Mouse (Mus musculus) midbrain, embryonic 13.5 days (tissue): ENCODE results near the gene Rspo1. TPM values are rescaled to one million over a fixed set of nuclear protein-coding genes. Genes with fewer than 3 reads are reported as not detected.
A peak's percentile ranks its signal among the peaks of the same experiment; 100 is the strongest.

ENCODE experiments used
- ATAC-seq: fragments of 200-750 bp; cut with Nextera tagmentation; 2 replicates; pipeline ENCODE4 v1.8.0; 2017; ENCODE audit warnings: mild to moderate bottlenecking, moderate TSS enrichment, moderate library complexity
- H3K27ac ChIP-seq: fragments of 300-500 bp; sonication (generic); 2 replicates; pipeline ENCODE4 v1.5.1; 2015; ENCODE audit warnings: inconsistent platforms, mild to moderate bottlenecking, moderate library complexity
- H3K27me3 ChIP-seq: fragments of 300-500 bp; sonication (generic); 2 replicates; pipeline ENCODE4 v1.6.1; 2015; ENCODE audit warnings: mild to moderate bottlenecking, inconsistent platforms
- H3K36me3 ChIP-seq: fragments of 300-500 bp; sonication (generic); 2 replicates; pipeline ENCODE4 v1.6.1; 2015; ENCODE audit warnings: mild to moderate bottlenecking, inconsistent platforms
- H3K4me1 ChIP-seq: fragments of 300-500 bp; sonication (generic); replicated peaks from 2 replicates; pipeline ENCODE4 v1.6.1; 2015; ENCODE audit warnings: inconsistent platforms
- H3K4me2 ChIP-seq: fragments of 300-500 bp; sonication (generic); replicated peaks from 2 replicates; pipeline ENCODE4 v1.6.1; 2015; ENCODE audit warnings: moderate library complexity, mild to moderate bottlenecking, inconsistent platforms
- H3K4me3 ChIP-seq: fragments of 300-500 bp; sonication (generic); replicated peaks from 2 replicates; pipeline ENCODE4 v1.5.1; 2015; ENCODE audit warnings: mild to moderate bottlenecking, inconsistent platforms
- H3K9ac ChIP-seq: fragments of 300-500 bp; sonication (generic); replicated peaks from 2 replicates; pipeline ENCODE4 v1.6.1; 2015; ENCODE audit warnings: mild to moderate bottlenecking, inconsistent platforms
- H3K9me3 ChIP-seq: fragments of 300-500 bp; sonication (generic); 2 replicates; pipeline ENCODE4 v1.6.1; 2016; ENCODE audit warnings: mild to moderate bottlenecking, inconsistent platforms
- WGBS: fragments of 180-500 bp; shearing (Covaris S2); methylation state at CpG from one replicate; pipeline ENCODE4 v1.1.7; 2015; 5-methylcytosine and 5-hydroxymethylcytosine counted together
- polyA plus RNA-seq: library from polyadenylated mRNA; unstranded; fragments of >200 nt; fragmentation: Nextera tagmentation; extraction: Ambion mirVana; gene quantifications from 2 replicates; pipeline ENCODE4 v1.2.1, GENCODE M21; 2015

Rspo1 gene
- polyA plus RNA-seq, 1 experiment from 2014 or later: 7.6 TPM

GRCm38 (mm10) chr4:124983893-124984526 lies 2.2 kb upstream of the Rspo1 start:
- H3K9me3 ChIP-seq: no peaks in the 10 kb centered on the region
- H3K27me3 ChIP-seq: peaks cover 72% of the 10 kb centered on the region
- H3K36me3 ChIP-seq: no peaks in the 10 kb centered on the region
- WGBS: 21% methylated on average over 9 of the region's 9 CpGs
- H3K4me3 ChIP-seq: no peak overlapping the region
- no peak for ATAC-seq
- no peak overlapping the region for H3K9ac ChIP-seq
- H3K27ac ChIP-seq: no peak overlapping the region
- peaks cover 35% of the 10 kb centered on the region for H3K4me1 ChIP-seq
- no peak overlapping the region for H3K4me2 ChIP-seq

GRCm38 (mm10) chr4:124984871-124985670 lies 1.2 kb upstream of the Rspo1 start:
- H3K4me3 ChIP-seq: no peak overlapping the region
- ATAC-seq: no peak
- no peak overlapping the region for H3K27ac ChIP-seq
- H3K4me1 ChIP-seq: peaks cover 38% of the 10 kb centered on the region
- 6% methylated on average over 18 of the region's 18 CpGs for WGBS
- peaks cover 82% of the 10 kb centered on the region for H3K27me3 ChIP-seq
- H3K36me3 ChIP-seq: no peaks in the 10 kb centered on the region
- H3K9ac ChIP-seq: no peak overlapping the region
- no peaks in the 10 kb centered on the region for H3K9me3 ChIP-seq
- 0 out of 2 replicates have a peak overlapping the region, but pooled peaks have one; percentile 3 for H3K4me2 ChIP-seq

- peak overlapping the region; percentile 58 for H3K4me2 ChIP-seq
- peaks cover 53% of the 10 kb centered on the region for H3K4me1 ChIP-seq
- peak overlapping the region; percentile 55 for H3K9ac ChIP-seq
- H3K9me3 ChIP-seq: no peaks in the 10 kb centered on the region
- no peak overlapping the region for H3K27ac ChIP-seq
- WGBS: 3% methylated on average over 51 of the region's 51 CpGs
- peak overlapping the region; percentile 42 for H3K4me3 ChIP-seq
- H3K36me3 ChIP-seq: no peaks in the 10 kb centered on the region
- ATAC-seq: 0 out of 2 replicates have a peak, but pooled peaks have one; percentile 8
- H3K27me3 ChIP-seq: peaks cover 97% of the 10 kb centered on the region
Measured at GRCm38 (mm10) chr4:124986739-124987710, 795 bp downstream of the Rspo1 start.

GRCm38 (mm10) chr4:124987711-124988097 lies 1.5 kb downstream of the Rspo1 start:
- Histone ChIP-seq H3K4me3 (no peak overlapping the region), H3K9me3 (no peaks in the 10 kb centered on the region), H3K27ac (no peak overlapping the region), H3K36me3 (no peaks in the 10 kb centered on the region), H3K4me1 (peaks cover 53% of the 10 kb centered on the region), H3K4me2 (peak overlapping the region; percentile 19; the same call in 1 of the 2 replicates), H3K9ac (no peak overlapping the region), H3K27me3 (peaks cover 90% of the 10 kb centered on the region)
- WGBS: 5% methylated on average over 10 of the region's 10 CpGs
- ATAC-seq: no peak

DNA sequence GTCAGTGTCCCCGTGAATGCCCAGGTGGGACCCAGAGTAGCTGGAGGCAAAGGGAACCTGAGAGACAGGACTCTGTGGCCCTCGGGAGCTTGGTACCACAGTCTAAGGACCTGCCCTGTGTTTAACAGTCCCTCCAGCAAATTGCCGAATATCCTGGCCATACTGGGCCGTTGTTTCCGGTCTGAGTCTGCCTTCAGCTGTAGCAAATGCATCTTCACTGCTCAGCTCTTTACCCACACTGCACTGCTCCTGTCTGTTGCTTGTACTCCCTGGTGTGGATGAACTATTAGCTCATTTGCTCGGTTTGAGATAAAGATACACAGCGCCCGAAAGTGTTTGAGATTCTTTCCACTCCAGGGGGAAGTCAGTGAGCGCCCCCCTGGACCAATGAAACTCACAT lies 2.2 kb downstream of the Rspo1 start:
- Histone ChIP-seq H3K4me1 (peaks cover 53% of the 10 kb centered on the region), H3K9me3 (no peaks in the 10 kb centered on the region), H3K4me3 (no peak overlapping the region), H3K4me2 (peak overlapping the region; percentile 12; the same call in 1 of the 2 replicates), H3K9ac (no peak overlapping the region), H3K27ac (no peak overlapping the region), H3K27me3 (peaks cover 84% of the 10 kb centered on the region), H3K36me3 (no peaks in the 10 kb centered on the region)
- WGBS: 22% methylated on average over 9 of the region's 9 CpGs
- no peak for ATAC-seq

DNA sequence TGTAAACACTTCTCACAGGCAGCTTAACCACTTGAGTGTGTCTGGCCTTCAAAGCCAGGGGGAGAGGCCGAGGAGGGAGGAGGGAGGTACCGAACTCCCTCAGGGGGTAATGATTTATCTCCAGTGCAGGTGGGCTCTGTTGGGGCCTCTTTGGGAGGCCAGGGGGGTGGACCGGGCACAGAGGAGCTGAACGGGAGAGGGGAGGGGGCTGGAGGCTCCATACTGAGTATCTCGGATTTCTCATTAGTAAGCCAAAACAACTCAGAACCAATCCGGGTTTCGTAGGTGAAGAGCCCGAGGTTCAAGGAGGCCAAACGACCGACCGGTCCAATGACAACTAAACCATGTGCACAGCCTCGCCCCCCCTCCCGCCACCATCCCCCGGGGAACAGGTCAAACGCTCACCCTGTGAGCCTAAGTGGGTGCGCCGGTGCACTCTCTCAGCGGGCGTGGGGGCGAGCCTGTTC lies 3.6 kb downstream of the Rspo1 start:
- H3K27me3 ChIP-seq: peaks cover 69% of the 10 kb centered on the region
- peak overlapping the region; percentile 52; the same call in 1 of the 2 replicates for H3K9ac ChIP-seq
- H3K9me3 ChIP-seq: no peaks in the 10 kb centered on the region
- H3K36me3 ChIP-seq: no peaks in the 10 kb centered on the region
- H3K4me2 ChIP-seq: peak overlapping the region; percentile 44
- no peak overlapping the region for H3K27ac ChIP-seq
- H3K4me3 ChIP-seq: peak overlapping the region; percentile 19; the same call in 1 of the 2 replicates
- H3K4me1 ChIP-seq: peaks cover 53% of the 10 kb centered on the region
- no peak for ATAC-seq
- WGBS: 2% methylated on average over 20 of the region's 20 CpGs

DNA sequence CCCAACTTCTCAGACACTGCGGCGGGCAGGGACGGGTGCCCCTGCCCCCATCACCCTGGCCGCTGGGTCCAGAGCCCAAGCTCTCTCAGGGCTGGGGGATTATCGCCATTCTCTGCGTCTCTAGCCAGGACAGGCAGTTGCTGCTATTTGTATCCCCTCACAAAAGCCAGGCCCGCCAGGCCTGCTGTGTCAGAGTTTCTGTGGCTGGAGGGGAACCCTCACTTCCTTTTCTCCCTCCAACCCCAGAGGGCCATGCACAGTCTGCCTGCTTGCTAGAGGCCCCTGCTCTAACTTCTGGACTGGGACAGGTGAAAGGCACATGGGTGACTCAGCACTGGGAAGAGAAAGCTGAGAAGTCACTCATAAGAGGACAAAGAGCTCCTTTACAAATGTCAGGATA lies 4.1 kb downstream of the Rspo1 start:
- H3K27me3 ChIP-seq: peaks cover 64% of the 10 kb centered on the region
- peaks cover 51% of the 10 kb centered on the region for H3K4me1 ChIP-seq
- no peaks in the 10 kb centered on the region for H3K9me3 ChIP-seq
- no peak for ATAC-seq
- H3K4me2 ChIP-seq: peak overlapping the region; percentile 44
- H3K4me3 ChIP-seq: peak overlapping the region; percentile 19; the same call in 1 of the 2 replicates
- H3K27ac ChIP-seq: no peak overlapping the region
- H3K36me3 ChIP-seq: no peaks in the 10 kb centered on the region
- H3K9ac ChIP-seq: peak overlapping the region; percentile 52; the same call in 1 of the 2 replicates
- WGBS: 0% methylated on average over 7 of the region's 7 CpGs

GRCm38 (mm10) chr4:124997479-124998147 lies 11.4 kb downstream of the Rspo1 start:
- no peaks in the 10 kb centered on the region for H3K36me3 ChIP-seq
- H3K4me3 ChIP-seq: no peak overlapping the region
- 83% methylated on average over 10 of the region's 10 CpGs for WGBS

GRCm38 (mm10) chr4:124999548-124999947 lies 13.3 kb downstream of the Rspo1 start:
- no peak overlapping the region for H3K4me3 ChIP-seq
- no peaks in the 10 kb centered on the region for H3K36me3 ChIP-seq
- ATAC-seq: no peak
- no peak overlapping the region for H3K9ac ChIP-seq
- no peaks in the 10 kb centered on the region for H3K4me1 ChIP-seq
- no peak overlapping the region for H3K27ac ChIP-seq
- H3K27me3 ChIP-seq: no peaks in the 10 kb centered on the region
- WGBS: 88% methylated on average over 3 of the region's 3 CpGs
- H3K9me3 ChIP-seq: no peaks in the 10 kb centered on the region
- H3K4me2 ChIP-seq: no peak overlapping the region

More at GRCm38 (mm10) chr4:124997479-124998147, 11.4 kb downstream of the Rspo1 start:
- no peak overlapping the region for H3K9ac ChIP-seq
- no peak overlapping the region for H3K27ac ChIP-seq
- H3K9me3 ChIP-seq: no peaks in the 10 kb centered on the region
- ATAC-seq: no peak
- H3K27me3 ChIP-seq: no peaks in the 10 kb centered on the region
- no peaks in the 10 kb centered on the region for H3K4me1 ChIP-seq
- no peak overlapping the region for H3K4me2 ChIP-seq

GRCm38 (mm10) chr4:125002978-125003377 lies 16.7 kb downstream of the Rspo1 start:
- no peak overlapping the region for H3K9ac ChIP-seq
- no peaks in the 10 kb centered on the region for H3K9me3 ChIP-seq
- no peaks in the 10 kb centered on the region for H3K27me3 ChIP-seq
- no peak overlapping the region for H3K27ac ChIP-seq
- 82% methylated on average over 8 of the region's 8 CpGs for WGBS
- no peaks in the 10 kb centered on the region for H3K36me3 ChIP-seq
- ATAC-seq: no peak
- no peak overlapping the region for H3K4me2 ChIP-seq
- H3K4me1 ChIP-seq: no peaks in the 10 kb centered on the region
- H3K4me3 ChIP-seq: no peak overlapping the region

DNA sequence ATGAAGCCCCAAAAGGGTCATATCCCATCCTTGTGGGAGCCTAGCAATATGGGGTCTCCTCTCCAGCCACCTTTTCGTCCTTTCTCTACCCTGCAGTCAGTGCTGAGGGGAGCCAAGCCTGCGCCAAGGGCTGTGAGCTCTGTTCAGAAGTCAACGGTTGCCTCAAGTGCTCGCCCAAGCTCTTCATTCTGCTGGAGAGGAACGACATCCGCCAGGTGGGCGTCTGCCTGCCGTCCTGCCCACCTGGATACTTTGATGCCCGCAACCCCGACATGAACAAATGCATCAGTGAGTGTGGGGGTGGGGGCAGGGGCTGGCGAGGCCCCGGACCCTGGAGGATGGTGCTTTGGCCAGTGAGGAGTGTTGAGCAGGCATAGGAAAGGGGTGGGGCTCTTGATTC lies 18.7 kb downstream of the Rspo1 start:
- no peak for ATAC-seq
- 70% methylated on average over 12 of the region's 12 CpGs for WGBS

More for the DNA sequence above, 18.7 kb downstream of the Rspo1 start:
- Histone ChIP-seq H3K36me3 (no peaks in the 10 kb centered on the region), H3K9me3 (no peaks in the 10 kb centered on the region), H3K4me3 (no peak overlapping the region), H3K27me3 (no peaks in the 10 kb centered on the region), H3K4me1 (no peaks in the 10 kb centered on the region), H3K4me2 (no peak overlapping the region), H3K27ac (no peak overlapping the region), H3K9ac (no peak overlapping the region)
